In genomic region chr7:40214395-40214794, GRCm38 (mm10) we compare ENCODE assay signal across 24 mouse cellular contexts.
DNase-seq lines count a peak whose midpoint lies in the region; ATAC-seq and TF ChIP-seq lines count a peak whose summit lies in the region.
"Had no signal": no experiment of that assay in that cellular context is flagged by ENCODE, and none has a peak within 500 bp of the region (broad histone marks: within the 10 kb centered on the region; RNA-seq: fewer than 3 reads in every experiment).

No protein-coding gene starts in this region.

- H3K4me3 ChIP-seq in kidney, embryonic 15.5 days (replicated peaks), result no peak overlapping the region
- no peak overlapping the region for H3K4me3 ChIP-seq in kidney, adult 2 months (ENCODE audit: insufficient read depth, low read depth, low read length)
- H3K4me3 ChIP-seq in neural tube, embryonic 12.5 days, result no peak overlapping the region
- no peak overlapping the region for H3K4me3 ChIP-seq in neural tube, embryonic 15.5 days (replicated peaks)
- no peak overlapping the region for H3K4me3 ChIP-seq in neural tube, embryonic 14.5 days (ENCODE audit: low read depth, low read length)
- H3K4me3 ChIP-seq in midbrain, embryonic 16.5 days (ENCODE audit: low read depth, low read length), result no peak overlapping the region
- H3K4me3 ChIP-seq: embryonic facial prominence, embryonic 12.5 days; embryonic facial prominence, embryonic 15.5 days; gastrocnemius, adult 2 months; hindbrain, embryonic 12.5 days had no signal

- peak; percentile 44; the same call in 1 of the 2 replicates for ATAC-seq in kidney, embryonic 15.5 days (replicated peaks; ENCODE audit: low FRiP score)
- ATAC-seq in neural tube, embryonic 12.5 days (ENCODE audit: low FRiP score, low read depth), result peak; percentile 35; the same call in 1 of the 2 replicates
- no peak for ATAC-seq in neural tube, embryonic 15.5 days (ENCODE audit: low FRiP score)
- peak; percentile 59; the same call in 1 of the 2 replicates for ATAC-seq in neural tube, embryonic 14.5 days (ENCODE audit: low read depth)
- no peak for ATAC-seq in midbrain, embryonic 16.5 days
- ATAC-seq: forebrain, embryonic 14.5 days; forebrain, postnatal 0 days; Patski had no signal

- no peak overlapping the region for H3K27ac ChIP-seq in kidney, embryonic 15.5 days
- H3K27ac ChIP-seq in kidney, adult 2 months (ENCODE audit: insufficient read depth, low read depth, low read length), result no peak overlapping the region
- no peak overlapping the region for H3K27ac ChIP-seq in neural tube, embryonic 12.5 days
- H3K27ac ChIP-seq in neural tube, embryonic 15.5 days (replicated peaks), result no peak overlapping the region
- H3K27ac ChIP-seq in neural tube, embryonic 14.5 days (ENCODE audit: low read depth, low read length), result no peak overlapping the region
- H3K27ac ChIP-seq in midbrain, embryonic 16.5 days (ENCODE audit: low read length), result no peak overlapping the region
- H3K27ac ChIP-seq: embryonic facial prominence, embryonic 12.5 days; embryonic facial prominence, embryonic 15.5 days; gastrocnemius, adult 2 months; hindbrain, embryonic 12.5 days had no signal

- no peak overlapping the region for H3K4me2 ChIP-seq in kidney, embryonic 15.5 days
- H3K4me2 ChIP-seq in neural tube, embryonic 12.5 days (replicated peaks), result no peak overlapping the region
- H3K4me2 ChIP-seq in neural tube, embryonic 15.5 days, result no peak overlapping the region
- H3K4me2 ChIP-seq in neural tube, embryonic 14.5 days (ENCODE audit: low read depth, low read length), result no peak overlapping the region
- no peak overlapping the region for H3K4me2 ChIP-seq in midbrain, embryonic 16.5 days (ENCODE audit: low read length)
- H3K4me2 ChIP-seq: embryonic facial prominence, embryonic 12.5 days; embryonic facial prominence, embryonic 15.5 days; heart, embryonic 11.5 days; hindbrain, embryonic 12.5 days had no signal

- H3K27me3 ChIP-seq in kidney, embryonic 15.5 days, result no peaks in the 10 kb centered on the region
- no peaks in the 10 kb centered on the region; the same call in 1 of the 2 replicates for H3K27me3 ChIP-seq in kidney, adult 2 months (replicated peaks; ENCODE audit: control insufficient read depth, insufficient read depth, low read length)
- H3K27me3 ChIP-seq in neural tube, embryonic 12.5 days (replicated peaks), result no peaks in the 10 kb centered on the region
- no peaks in the 10 kb centered on the region for H3K27me3 ChIP-seq in neural tube, embryonic 15.5 days (replicated peaks)
- H3K27me3 ChIP-seq in neural tube, embryonic 14.5 days (ENCODE audit: control insufficient read depth, insufficient read depth, low read length), result no peaks in the 10 kb centered on the region
- H3K27me3 ChIP-seq in midbrain, embryonic 16.5 days (ENCODE audit: control insufficient read depth, insufficient read depth, low read depth, low read length), result no peaks in the 10 kb centered on the region
- H3K27me3 ChIP-seq: CH12.LX; embryonic facial prominence, embryonic 12.5 days; embryonic facial prominence, embryonic 15.5 days; hindbrain, embryonic 12.5 days; Patski had no signal

- no peak overlapping the region for H3K9ac ChIP-seq in kidney, embryonic 15.5 days
- H3K9ac ChIP-seq in neural tube, embryonic 12.5 days, result no peak overlapping the region
- H3K9ac ChIP-seq in neural tube, embryonic 15.5 days (replicated peaks), result no peak overlapping the region
- no peak overlapping the region for H3K9ac ChIP-seq in neural tube, embryonic 14.5 days (replicated peaks; ENCODE audit: low read depth, low read length)
- no peak overlapping the region for H3K9ac ChIP-seq in midbrain, embryonic 16.5 days (ENCODE audit: low read depth, low read length)
- H3K9ac ChIP-seq: embryonic facial prominence, embryonic 12.5 days; embryonic facial prominence, embryonic 15.5 days; forebrain, postnatal 0 days; hindbrain, embryonic 12.5 days had no signal

- TF ChIP-seq POLR2A in kidney, adult 2 months (IDR thresholded peaks at IDR 0.05; ENCODE audit: low read depth, low read length), result no peak

- no peaks in the 10 kb centered on the region for H3K36me3 ChIP-seq in kidney, embryonic 15.5 days
- H3K36me3 ChIP-seq in kidney, adult 2 months (ENCODE audit: control insufficient read depth, insufficient read depth, low read length), result no peaks in the 10 kb centered on the region
- H3K36me3 ChIP-seq in neural tube, embryonic 12.5 days, result no peaks in the 10 kb centered on the region
- no peaks in the 10 kb centered on the region for H3K36me3 ChIP-seq in neural tube, embryonic 15.5 days
- no peaks in the 10 kb centered on the region for H3K36me3 ChIP-seq in neural tube, embryonic 14.5 days (ENCODE audit: control insufficient read depth, insufficient read depth, low read length)
- H3K36me3 ChIP-seq in midbrain, embryonic 16.5 days (ENCODE audit: control insufficient read depth, insufficient read depth, low read length), result no peaks in the 10 kb centered on the region
- H3K36me3 ChIP-seq: embryonic facial prominence, embryonic 12.5 days; embryonic facial prominence, embryonic 15.5 days; G1E; hindbrain, embryonic 12.5 days had no signal

- no peak for DNase-seq in kidney, adult 2 months
- no peak for DNase-seq in liver
- DNase-seq: adrenal gland, postnatal 10 days; adrenal gland, postnatal 36 days; B cell, adult 2 months; cerebellum, adult 18-20 months; cerebellum, adult 9-11 months; cerebellum, postnatal 25 days; forebrain, postnatal 0 days; gastrocnemius, adult 2 months; gastrocnemius, postnatal 14 days had no signal

- TF ChIP-seq CTCF in kidney, adult 2 months (conservative IDR thresholded peaks at IDR 0.05; ENCODE audit: insufficient read depth, insufficient read length, low read depth, low read length), result no peak

- H3K9me3 ChIP-seq in kidney, embryonic 15.5 days (replicated peaks), result no peaks in the 10 kb centered on the region
- no peaks in the 10 kb centered on the region for H3K9me3 ChIP-seq in neural tube, embryonic 12.5 days
- H3K9me3 ChIP-seq in neural tube, embryonic 15.5 days (replicated peaks), result no peaks in the 10 kb centered on the region
- no peaks in the 10 kb centered on the region for H3K9me3 ChIP-seq in neural tube, embryonic 14.5 days (ENCODE audit: control insufficient read depth, low read length)
- no peaks in the 10 kb centered on the region for H3K9me3 ChIP-seq in midbrain, embryonic 16.5 days (replicated peaks; ENCODE audit: control insufficient read depth, low read length, poor library complexity, severe bottlenecking)
- H3K9me3 ChIP-seq: embryonic facial prominence, embryonic 12.5 days; embryonic facial prominence, embryonic 15.5 days; hindbrain, embryonic 12.5 days had no signal

- peaks cover 8% of the 10 kb centered on the region; the same call in 1 of the 2 replicates for H3K4me1 ChIP-seq in kidney, embryonic 15.5 days
- no peaks in the 10 kb centered on the region for H3K4me1 ChIP-seq in kidney, adult 2 months (ENCODE audit: control insufficient read depth, insufficient read depth, low read length)
- no peaks in the 10 kb centered on the region for H3K4me1 ChIP-seq in neural tube, embryonic 12.5 days
- no peaks in the 10 kb centered on the region for H3K4me1 ChIP-seq in neural tube, embryonic 15.5 days
- H3K4me1 ChIP-seq in neural tube, embryonic 14.5 days (ENCODE audit: control insufficient read depth, insufficient read depth, low read length), result no peaks in the 10 kb centered on the region
- H3K4me1 ChIP-seq in midbrain, embryonic 16.5 days (ENCODE audit: control insufficient read depth, insufficient read depth, low read length), result no peaks in the 10 kb centered on the region
- H3K4me1 ChIP-seq: embryonic facial prominence, embryonic 12.5 days; embryonic facial prominence, embryonic 15.5 days; hindbrain, embryonic 12.5 days had no signal

- 37% methylated on average over 4 of the region's 4 CpGs for WGBS in kidney, embryonic 15.5 days
- WGBS in kidney, adult 2 months, result 48% methylated on average over 4 of the region's 4 CpGs
- WGBS in neural tube, embryonic 12.5 days, result 53% methylated on average over 4 of the region's 4 CpGs
- WGBS in neural tube, embryonic 15.5 days, result 58% methylated on average over 4 of the region's 4 CpGs
- 67% methylated on average over 4 of the region's 4 CpGs for WGBS in neural tube, embryonic 14.5 days
- WGBS in midbrain, embryonic 16.5 days, result 50% methylated on average over 4 of the region's 4 CpGs

Comparison
In these comparisons a context has a peak if more than half of its experiments do, and no peak if none do; other contexts are left out.
1. ATAC-seq: peak in kidney, embryonic 15.5 days (single experiment), neural tube, embryonic 12.5 days (single experiment) and neural tube, embryonic 14.5 days (single experiment); none in neural tube, embryonic 15.5 days (single experiment) and midbrain, embryonic 16.5 days (single experiment).